Mouse (Mus musculus): Measurements from ENCODE around the gene Hlx.

The Hlx gene

GRCm38 (mm10) chr1:184733300-184734066 is 1.1 kb upstream of the Hlx start:
- in situ Hi-C loops (cut with MboI, MseI): loop anchor here (5.0 kb wide), 2 partner anchors 301 to 471 kb away; no protein-coding TSS in a partner anchor

- in situ Hi-C loops (cut with MboI, MseI): loop anchor here (5.0 kb wide), 2 partner anchors 300 to 470 kb away; no protein-coding TSS in a partner anchor
Measured at GRCm38 (mm10) chr1:184731644-184732545, 524 bp downstream of the Hlx start.

- in situ Hi-C loops (cut with MboI, MseI): loop anchor here (5.0 kb wide), 2 partner anchors 299 to 469 kb away; no protein-coding TSS in a partner anchor
Measured at GRCm38 (mm10) chr1:184731091-184731640, 1.3 kb downstream of the Hlx start.

GRCm38 (mm10) chr1:184730453-184731013 is 1.9 kb downstream of the Hlx start:
- in situ Hi-C loops (cut with MboI, MseI): loop anchor here (5.0 kb wide), 2 partner anchors 298 to 468 kb away; no protein-coding TSS in a partner anchor

GRCm38 (mm10) chr1:184729357-184730140 is 2.9 kb downstream of the Hlx start:
- in situ Hi-C loops (cut with MboI, MseI): loop anchor here (5.0 kb wide), 2 partner anchors 297 to 467 kb away; no protein-coding TSS in a partner anchor

GRCm38 (mm10) chr1:184728561-184729115 is 3.8 kb downstream of the Hlx start:
- in situ Hi-C loops (cut with MboI, MseI): no loop called here

- in situ Hi-C loops (cut with MboI, MseI): no loop called here
Measured at GRCm38 (mm10) chr1:184727401-184728265, 4.8 kb downstream of the Hlx start.

- in situ Hi-C loops (cut with MboI, MseI): no loop called here
Measured at GRCm38 (mm10) chr1:184726576-184727300, 5.7 kb downstream of the Hlx start.

- in situ Hi-C loops (cut with MboI, MseI): no loop called here
Measured at GRCm38 (mm10) chr1:184725318-184725790, 7.1 kb downstream of the Hlx start.

- in situ Hi-C loops (cut with MboI, MseI): no loop called here
Measured at GRCm38 (mm10) chr1:184724551-184725317, 7.7 kb downstream of the Hlx start.

- in situ Hi-C loops (cut with MboI, MseI): no loop called here
Measured at GRCm38 (mm10) chr1:184723899-184724298, 8.5 kb downstream of the Hlx start.

GRCm38 (mm10) chr1:184721121-184721520 is 11.3 kb downstream of the Hlx start:
- in situ Hi-C loops (cut with MboI, MseI): no loop called here

GRCm38 (mm10) chr1:184720162-184721025 is 12.0 kb downstream of the Hlx start:
- in situ Hi-C loops (cut with MboI, MseI): no loop called here

- in situ Hi-C loops (cut with MboI, MseI): no loop called here
Measured at GRCm38 (mm10) chr1:184718261-184719120, 13.9 kb downstream of the Hlx start.

- in situ Hi-C loops (cut with MboI, MseI): no loop called here
Measured at GRCm38 (mm10) chr1:184717691-184718200, 14.7 kb downstream of the Hlx start.

Data from T-helper 2 cell (primary cell).